Mouse (Mus musculus): Measurements from ENCODE around the gene Sim1. TPM values are rescaled to one million over a fixed set of nuclear protein-coding genes. Genes with fewer than 3 reads are reported as not detected.

The Sim1 gene
- polyA plus RNA-seq, 1 experiment = 0.30 TPM

- Histone ChIP-seq H3K4me1 (ENCODE audit: control insufficient read depth, insufficient read depth, low read length) (no peaks in the 10 kb centered on the region), H3K36me3 (ENCODE audit: control insufficient read depth, insufficient read depth, low read length, poor library complexity, severe bottlenecking) (no peaks in the 10 kb centered on the region), H3K4me3 (ENCODE audit: low read depth, low read length) (no peak overlapping the region), H3K27me3 (ENCODE audit: control insufficient read depth, insufficient read depth, low read length, poor library complexity, severe bottlenecking) (no peaks in the 10 kb centered on the region), H3K9ac (ENCODE audit: low read depth, poor library complexity, severe bottlenecking) (no peak overlapping the region), H3K27ac (ENCODE audit: insufficient read depth, low read length) (no peak overlapping the region), H3K9me3 (replicated peaks; ENCODE audit: control insufficient read depth, insufficient read depth, low read length, poor library complexity, severe bottlenecking) (no peaks in the 10 kb centered on the region)
- TF ChIP-seq CTCF (IDR thresholded peaks at IDR 0.05; ENCODE audit: low read depth, low read length) = no peak
Observed at GRCm38 (mm10) chr10:51015362-51015761, 120.8 kb downstream of the Sim1 start.

- H3K36me3 ChIP-seq (ENCODE audit: control insufficient read depth, insufficient read depth, low read length, poor library complexity, severe bottlenecking) = no peaks in the 10 kb centered on the region
- no peaks in the 10 kb centered on the region for H3K27me3 ChIP-seq (ENCODE audit: control insufficient read depth, insufficient read depth, low read length, poor library complexity, severe bottlenecking)
- H3K4me1 ChIP-seq (ENCODE audit: control insufficient read depth, insufficient read depth, low read length) = no peaks in the 10 kb centered on the region
- no peak overlapping the region for H3K9ac ChIP-seq (ENCODE audit: low read depth, poor library complexity, severe bottlenecking)
- H3K27ac ChIP-seq (ENCODE audit: insufficient read depth, low read length) = no peak overlapping the region
- H3K4me3 ChIP-seq (ENCODE audit: low read depth, low read length) = no peak overlapping the region
- TF ChIP-seq POLR2A (IDR thresholded peaks at IDR 0.05; ENCODE audit: insufficient read depth, low read length) (no peak), EP300 (IDR thresholded peaks at IDR 0.05; ENCODE audit: insufficient read depth, low read depth, low read length) (no peak), CTCF (IDR thresholded peaks at IDR 0.05; ENCODE audit: low read depth, low read length) (no peak)
- no peaks in the 10 kb centered on the region for H3K9me3 ChIP-seq (replicated peaks; ENCODE audit: control insufficient read depth, insufficient read depth, low read length, poor library complexity, severe bottlenecking)
Observed at GRCm38 (mm10) chr10:51023308-51024279, 129.0 kb downstream of the Sim1 start.
